Mouse (Mus musculus) cerebellum, postnatal 25 days (tissue): ENCODE measurements at regions not wholly inside any gene's neighbourhood (a gene's known extent, or its start where the extent isn't known, plus 50 kb on each side); places are given as distances from the start of the nearest gene placed in this dataset.
A peak's percentile ranks its signal among the peaks of the same experiment; 100 is the strongest.

Source experiments
- DNase-seq, 2 experiments: peaks; one replicate each; pipeline ENCODE4 v3.0.0; 2021; ENCODE audit warnings: mixed read lengths in 2 of 2

DNA sequence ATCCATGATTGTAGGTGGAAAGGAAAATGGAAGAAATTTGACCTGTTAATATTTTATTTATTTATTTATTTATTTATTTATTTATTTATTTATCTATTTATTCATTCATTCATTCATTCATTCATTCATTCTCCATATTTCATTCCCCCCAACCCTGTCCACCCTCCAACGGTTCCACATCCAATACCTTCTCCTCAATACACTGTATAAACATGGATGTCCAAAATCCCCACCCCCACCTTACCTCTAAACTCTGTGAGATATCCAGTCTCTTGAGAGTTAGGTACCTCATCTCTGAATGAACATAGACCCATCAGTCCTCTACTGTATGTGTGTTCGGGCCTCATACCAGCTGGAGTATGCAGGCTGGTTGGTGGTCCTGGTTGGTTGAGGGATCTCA lies 212.2 kb downstream of the Cdh7 start:
- no peak for DNase-seq

DNA sequence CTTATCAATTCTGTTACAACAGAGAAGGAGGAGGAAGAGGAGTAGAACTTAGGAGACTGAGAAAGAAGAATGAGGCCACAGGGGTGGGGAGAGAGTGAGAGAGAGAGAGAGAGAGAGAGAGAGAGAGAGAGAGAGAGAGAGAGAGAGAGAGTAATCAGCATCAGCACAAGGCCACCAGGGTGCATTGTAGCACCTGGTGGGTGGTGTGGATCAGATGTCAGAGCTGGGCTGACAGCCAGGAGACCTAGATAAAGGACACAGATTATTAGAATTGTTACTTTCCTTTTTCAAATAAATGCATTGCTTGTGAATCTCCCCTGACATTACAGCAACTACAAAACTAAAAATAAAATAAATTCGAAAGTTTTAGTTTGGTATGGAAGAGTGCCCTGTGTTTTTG lies 233.7 kb downstream of the Cdh7 start:
- DNase-seq, result peak; percentile 16 to 49

DNA sequence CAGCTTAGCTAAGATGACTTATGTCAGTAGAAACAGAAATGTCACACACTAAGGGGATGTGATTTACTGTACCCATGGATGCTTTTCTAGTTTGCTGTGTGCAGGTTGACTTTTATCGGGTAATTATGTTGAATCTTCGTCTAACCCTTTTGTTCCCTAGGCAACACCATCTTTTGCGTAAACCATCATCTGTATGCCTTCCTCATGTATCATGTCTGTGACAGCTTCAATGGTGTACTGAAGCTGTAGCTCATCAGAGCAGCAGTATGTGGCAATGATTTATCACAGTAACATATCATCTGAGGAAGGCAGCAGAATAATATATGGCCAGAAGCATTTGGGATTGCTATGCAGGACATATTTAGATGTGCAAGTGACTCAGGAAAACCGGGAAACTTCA lies 264.0 kb downstream of the Cdh7 start:
- no peak for DNase-seq
